Mouse (Mus musculus) left cerebral cortex, adult 11 months (tissue): ENCODE results near the gene Tshr.
A peak's percentile ranks its signal among the peaks of the same experiment; 100 is the strongest.

Experiments
- DNase-seq: peaks from one replicate; pipeline ENCODE4 v3.0.0; 2022; ENCODE audit warnings: low spot score

Tshr gene

GRCm38 (mm10) chr12:91588176-91588669, 203.9 kb downstream of the Tshr start:
- peak; percentile 90 for DNase-seq

- DNase-seq = no peak
Observed at GRCm38 (mm10) chr12:91588670-91589541, 204.5 kb downstream of the Tshr start.

GRCm38 (mm10) chr12:91589542-91589846, 205.1 kb downstream of the Tshr start:
- no peak for DNase-seq

GRCm38 (mm10) chr12:91589847-91590690, 205.7 kb downstream of the Tshr start, which contains the start of gene Gtf2a1:
Gtf2a1 (minus strand) TSS chr12:91590487.
- peak; percentile 84 for DNase-seq

- no peak for DNase-seq
Observed at GRCm38 (mm10) chr12:91590716-91591115, 206.4 kb downstream of the Tshr start.

- DNase-seq = no peak
Observed at GRCm38 (mm10) chr12:91591191-91591590, 206.8 kb downstream of the Tshr start.

- no peak for DNase-seq
Observed at GRCm38 (mm10) chr12:91592128-91592527, 207.8 kb downstream of the Tshr start.
